Mouse (Mus musculus) leukemia stem cell, adult 10-12 weeks (primary cell): Measurements from ENCODE around the gene Flcn. TPM values are rescaled to one million over a fixed set of nuclear protein-coding genes. Genes with fewer than 3 reads are reported as not detected.

Source experiments
- polyA plus RNA-seq: library from polyadenylated mRNA; stranded (reverse); fragments of >175 nt; gene quantifications from 2 replicates; pipeline ENCODE4 v1.2.3, GENCODE M21; 2012; ENCODE audit warnings: low replicate concordance

The Flcn gene
- polyA plus RNA-seq = 16.6 and 27.5 TPM in 2 replicates

DNA sequence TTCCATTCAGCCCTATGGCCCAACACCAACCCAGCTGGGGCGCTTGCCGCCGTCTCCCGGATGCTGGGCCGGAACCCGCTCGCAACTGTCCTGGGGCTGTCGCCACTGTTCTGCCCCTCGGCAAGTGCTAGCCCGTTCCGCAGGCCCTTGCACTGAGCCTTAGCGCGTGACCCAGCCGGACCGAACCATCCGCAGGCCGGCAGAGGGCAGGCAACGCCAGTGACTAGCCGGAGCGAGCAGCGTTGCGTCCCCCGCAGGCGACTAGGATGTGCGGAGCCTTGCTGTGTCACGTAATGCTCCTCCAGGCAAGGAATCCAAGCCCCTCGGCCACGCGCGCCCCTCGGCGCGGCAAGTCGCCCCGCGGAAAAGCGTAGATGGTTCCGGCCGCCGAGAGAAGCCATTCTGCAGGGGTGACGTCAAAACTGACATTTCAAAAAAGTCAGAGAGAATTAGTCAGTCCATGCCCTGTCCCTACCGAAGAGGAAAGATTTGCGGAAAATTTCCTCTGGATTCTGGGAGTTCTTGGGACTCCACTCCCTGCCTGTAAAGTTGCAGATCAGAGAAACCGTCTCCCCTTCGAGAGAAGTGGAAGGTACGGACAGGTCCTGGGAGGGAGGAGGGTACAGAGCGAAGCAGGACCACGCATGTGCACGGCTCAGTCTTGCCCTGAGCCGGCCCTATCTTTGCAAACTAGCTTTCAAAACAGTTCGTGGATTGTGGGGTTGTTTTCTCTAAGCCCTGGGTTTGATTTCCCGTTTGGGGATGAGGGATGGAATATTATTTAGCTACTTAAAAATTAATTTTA lies at the start of gene Flcn:
Flcn (minus strand) TSS at position 347 of the 805 bp plus-strand sequence.

DNA sequence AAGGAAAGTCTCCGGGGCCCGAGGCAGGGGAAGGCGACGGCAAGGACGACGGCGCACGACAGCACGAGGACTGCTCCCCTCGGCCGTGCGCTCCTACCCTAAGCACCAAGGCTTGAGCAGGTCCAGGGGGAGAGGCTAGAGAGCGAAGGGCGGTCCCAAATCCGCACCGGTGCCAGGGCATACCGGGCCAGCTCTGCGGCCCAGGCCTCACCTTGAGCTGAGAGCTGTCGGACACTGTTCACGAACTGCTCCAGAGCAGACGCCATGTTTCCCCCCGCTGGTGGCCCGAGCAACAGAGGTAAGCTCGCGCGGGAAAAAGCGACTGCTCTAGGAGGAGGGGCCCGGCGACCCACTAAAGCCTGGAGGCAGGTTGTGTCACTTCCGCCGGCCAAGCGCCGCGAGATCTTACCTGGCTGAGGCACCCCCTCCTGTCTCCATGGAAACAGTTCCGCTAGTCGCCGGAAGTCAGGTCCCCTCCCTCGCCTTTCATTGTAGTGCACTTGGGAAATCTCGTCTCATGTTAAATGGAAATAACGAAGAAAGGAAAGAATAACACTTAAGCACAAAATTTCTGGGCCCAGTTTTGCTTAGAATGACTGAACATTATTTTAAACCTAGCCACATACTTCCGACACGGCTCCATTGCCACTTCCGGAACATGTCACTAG lies 29.8 kb upstream of the Flcn start, which contains the start of gene Cops3:
Cops3 (minus strand) TSS at position 380 of the 668 bp plus-strand sequence.

DNA sequence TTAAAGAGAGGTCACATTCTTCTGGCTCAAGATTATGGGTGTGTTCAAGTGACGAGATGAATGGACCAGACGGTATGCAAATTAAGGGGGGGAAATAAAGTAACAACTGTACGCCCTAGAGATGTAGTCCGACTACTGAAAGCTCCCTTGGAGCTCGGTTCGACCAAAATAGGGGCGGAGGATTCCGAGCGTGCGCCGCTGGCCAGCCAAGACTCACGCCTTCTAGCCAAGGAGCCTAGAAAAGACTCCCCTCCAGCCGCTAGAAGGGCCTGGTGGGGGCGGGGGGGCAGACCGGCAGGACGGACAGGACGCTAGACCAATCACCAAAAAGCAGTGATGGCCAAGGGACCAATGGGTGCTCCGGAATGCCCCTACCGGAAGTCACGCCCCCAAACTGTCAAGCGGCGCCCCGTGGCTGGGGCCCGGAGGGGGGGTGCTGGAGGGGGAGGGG lies 29.2 kb upstream of the Flcn start, which contains the start of gene Nt5m:
Nt5m (plus strand) TSS at position 440 of the 451 bp plus-strand sequence.

DNA sequence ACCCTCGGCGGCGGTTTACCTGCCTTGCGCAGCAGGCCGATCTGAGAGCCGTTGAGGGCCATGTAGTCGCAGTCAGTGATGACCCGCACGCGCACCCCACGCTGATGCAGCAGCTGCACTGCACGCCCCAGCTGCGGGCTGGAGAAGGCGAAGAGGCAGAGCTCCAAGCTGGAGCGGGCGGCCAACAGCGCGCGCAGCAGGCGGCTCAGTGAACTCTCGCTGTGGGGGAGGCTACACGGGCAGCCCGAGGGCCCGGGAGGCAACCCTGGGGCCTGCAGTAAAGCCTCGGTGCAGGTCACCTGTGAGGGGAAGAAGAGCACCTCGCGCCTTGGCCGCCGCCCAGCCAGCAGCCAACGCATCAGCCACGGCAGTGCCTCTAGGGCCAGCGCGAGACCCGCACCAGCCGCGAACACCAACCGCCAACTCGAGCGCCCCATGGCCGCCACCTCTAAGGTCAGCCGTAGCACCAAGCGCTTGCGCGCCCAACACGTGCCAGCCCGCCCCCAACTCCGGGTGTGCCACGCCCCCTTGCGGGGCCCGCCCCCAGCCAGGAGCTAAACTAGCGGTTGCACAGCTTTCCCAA lies 22.5 kb downstream of the Flcn start, which contains the start of gene Pld6:
Pld6 (minus strand) TSS at position 447 of the 583 bp plus-strand sequence.

Other genes with a start within 250 kb of the Flcn start
- not detected in 2 replicates for gene Olfr222, start 233.8 kb downstream of the Flcn start, polyA plus RNA-seq
- gene Olfr223, start 216.7 kb downstream of the Flcn start, polyA plus RNA-seq = not detected in 2 replicates
- gene Mprip, start 148.7 kb downstream of the Flcn start, polyA plus RNA-seq = 34.3 and 43.9 TPM in 2 replicates
- 2.2 and 3.3 TPM in 2 replicates for gene Pld6, start 22.4 kb downstream of the Flcn start, polyA plus RNA-seq
- 10.0 and 15.8 TPM in 2 replicates for gene Nt5m, start 29.4 kb upstream of the Flcn start, polyA plus RNA-seq
- 13.6 and 72.7 TPM in 2 replicates for gene Cops3, start 29.8 kb upstream of the Flcn start, polyA plus RNA-seq
- gene Med9, start 138.2 kb upstream of the Flcn start, polyA plus RNA-seq = 41.8 and 59.8 TPM in 2 replicates
- 0.10 TPM in 1 of 2 replicates, not detected in the other for gene Rasd1, start 154.9 kb upstream of the Flcn start, polyA plus RNA-seq
- 1.6 and 10.4 TPM in 2 replicates for gene Pemt, start 236.5 kb upstream of the Flcn start, polyA plus RNA-seq